Mouse (Mus musculus) small intestine, adult 2 months (tissue): ENCODE results near the gene Cd52. TPM values are rescaled to one million over a fixed set of nuclear protein-coding genes. Genes with fewer than 3 reads are reported as not detected.

ENCODE experiments used
- H3K27ac ChIP-seq: fragments of 200-500 bp; 2 replicates; pipeline ENCODE4 v1.5.1; 2012; ENCODE audit warnings: low read depth, low read length, control low read depth, inconsistent platforms; ENCODE audit not compliant: insufficient read depth
- H3K27me3 ChIP-seq: fragments of 200-500 bp; 2 replicates; pipeline ENCODE4 v1.6.1; 2012; ENCODE audit warnings: mild to moderate bottlenecking, moderate library complexity, low read length, inconsistent platforms; ENCODE audit not compliant: control insufficient read depth, insufficient read depth
- H3K36me3 ChIP-seq: fragments of 200-500 bp; 2 replicates; pipeline ENCODE4 v1.6.1; 2012; ENCODE audit warnings: mild to moderate bottlenecking, low read length, control low read depth, inconsistent platforms; ENCODE audit not compliant: control insufficient read depth, insufficient read depth
- H3K4me1 ChIP-seq: fragments of 200-500 bp; 2 replicates; pipeline ENCODE4 v1.6.1; 2012; ENCODE audit warnings: low read length, inconsistent platforms, mixed read lengths; ENCODE audit not compliant: control insufficient read depth, insufficient read depth, insufficient read length
- H3K4me3 ChIP-seq: fragments of 200-500 bp; 2 replicates; pipeline ENCODE4 v1.5.1; 2012; ENCODE audit warnings: low read depth, mild to moderate bottlenecking, control low read depth, inconsistent platforms, low read length, moderate library complexity
- CTCF ChIP-seq: fragments of 200-500 bp; IDR thresholded peaks from 2 replicates; pipeline ENCODE4 v1.5.1; 2012; ENCODE audit warnings: low read depth, mild to moderate bottlenecking, control low read depth, inconsistent platforms, low read length, moderate library complexity, mixed read lengths; ENCODE audit not compliant: insufficient replicate concordance, insufficient read length; ENCODE audit errors: extremely low read depth
- POLR2A ChIP-seq: fragments of 200-500 bp; IDR thresholded peaks from 2 replicates; pipeline ENCODE4 v1.6.1; 2012; ENCODE audit warnings: low read depth, mild to moderate bottlenecking, control low read depth, inconsistent platforms, low read length, moderate library complexity
- WGBS: fragments of 180-500 bp; shearing (Covaris S2); methylation state at CpG from one replicate; pipeline ENCODE4 v1.1.7; 2018; 5-methylcytosine and 5-hydroxymethylcytosine counted together
- polyA plus RNA-seq: library from polyadenylated mRNA; depleted of rRNA; stranded (reverse); fragments of >200 nt; gene quantifications from 2 replicates; pipeline ENCODE4 v1.2.3, GENCODE M21; 2012

Cd52 gene
- polyA plus RNA-seq, 1 experiment, result 35.1 TPM

- Histone ChIP-seq H3K4me3 (no peak overlapping the region), H3K36me3 (peaks cover 37% of the 10 kb centered on the region), H3K4me1 (peaks cover 5% of the 10 kb centered on the region; the same call in 1 of the 2 replicates), H3K27ac (no peak overlapping the region), H3K27me3 (no peaks in the 10 kb centered on the region)
- TF ChIP-seq CTCF (peak; percentile 42; the same call in 1 of the 2 replicates), POLR2A (no peak)
- WGBS, result 31% methylated on average over 3 of the region's 3 CpGs
Observed at GRCm38 (mm10) chr4:134078694-134079093, 16.2 kb downstream of the Cd52 start.

GRCm38 (mm10) chr4:134068793-134069580, 25.9 kb downstream of the Cd52 start:
- peak overlapping the region; percentile 53 for H3K4me3 ChIP-seq

GRCm38 (mm10) chr4:134067833-134068544, 26.9 kb downstream of the Cd52 start:
- 45% methylated on average over 7 of the region's 7 CpGs for WGBS

More at GRCm38 (mm10) chr4:134068793-134069580, 25.9 kb downstream of the Cd52 start:
- peaks cover 35% of the 10 kb centered on the region for H3K4me1 ChIP-seq
- TF ChIP-seq POLR2A (no peak), CTCF (no peak)
- H3K27ac ChIP-seq, result peak overlapping the region; percentile 83
- H3K27me3 ChIP-seq, result no peaks in the 10 kb centered on the region
- H3K36me3 ChIP-seq, result peaks cover 20% of the 10 kb centered on the region
- 76% methylated on average over 4 of the region's 4 CpGs for WGBS

GRCm38 (mm10) chr4:134067383-134067782, 27.5 kb downstream of the Cd52 start:
- WGBS, result 41% methylated on average over 8 of the region's 8 CpGs
- Histone ChIP-seq H3K36me3 (peaks cover 5% of the 10 kb centered on the region), H3K4me1 (peaks cover 39% of the 10 kb centered on the region), H3K27ac (peak overlapping the region; percentile 83), H3K27me3 (no peaks in the 10 kb centered on the region), H3K4me3 (peak overlapping the region; percentile 81)
- TF ChIP-seq POLR2A (no peak), CTCF (no peak)

More at GRCm38 (mm10) chr4:134067833-134068544, 26.9 kb downstream of the Cd52 start:
- H3K36me3 ChIP-seq, result peaks cover 10% of the 10 kb centered on the region
- H3K27ac ChIP-seq, result peak overlapping the region; percentile 83
- H3K4me1 ChIP-seq, result peaks cover 35% of the 10 kb centered on the region
- no peak for TF ChIP-seq POLR2A
- no peak for TF ChIP-seq CTCF
- no peaks in the 10 kb centered on the region for H3K27me3 ChIP-seq
- peak overlapping the region; percentile 81 for H3K4me3 ChIP-seq

GRCm38 (mm10) chr4:134065431-134066004, 29.4 kb downstream of the Cd52 start:
- peak overlapping the region; percentile 83 for H3K27ac ChIP-seq
- no peaks in the 10 kb centered on the region for H3K27me3 ChIP-seq
- 14% methylated on average over 23 of the region's 23 CpGs for WGBS
- H3K4me3 ChIP-seq, result peak overlapping the region; percentile 81
- H3K4me1 ChIP-seq, result peaks cover 45% of the 10 kb centered on the region
- no peak for TF ChIP-seq CTCF
- peak; percentile 42; the same call in 1 of the 2 replicates for TF ChIP-seq POLR2A
- peaks cover 3% of the 10 kb centered on the region; the same call in 1 of the 2 replicates for H3K36me3 ChIP-seq

GRCm38 (mm10) chr4:134062561-134062960, 32.3 kb downstream of the Cd52 start:
- Histone ChIP-seq H3K36me3 (no peaks in the 10 kb centered on the region), H3K4me3 (peak overlapping the region; percentile 31), H3K4me1 (peaks cover 45% of the 10 kb centered on the region), H3K27me3 (no peaks in the 10 kb centered on the region), H3K27ac (peak overlapping the region; percentile 100)
- TF ChIP-seq CTCF (no peak), POLR2A (no peak)
- WGBS, result 35% methylated on average over 8 of the region's 8 CpGs
